Mouse (Mus musculus): Measurements from ENCODE around the gene Spock1. TPM values are rescaled to one million over a fixed set of nuclear protein-coding genes. Genes with fewer than 3 reads are reported as not detected.
A peak's percentile ranks its signal among the peaks of the same experiment; 100 is the strongest.

Gene Spock1
- polyA plus RNA-seq (2012; fragmentation: generic; extraction: Trizol) = 0.50 TPM
- long read RNA-seq, experiment 1 = 0 reads
- long read RNA-seq, experiment 2 = 0 reads

DNA sequence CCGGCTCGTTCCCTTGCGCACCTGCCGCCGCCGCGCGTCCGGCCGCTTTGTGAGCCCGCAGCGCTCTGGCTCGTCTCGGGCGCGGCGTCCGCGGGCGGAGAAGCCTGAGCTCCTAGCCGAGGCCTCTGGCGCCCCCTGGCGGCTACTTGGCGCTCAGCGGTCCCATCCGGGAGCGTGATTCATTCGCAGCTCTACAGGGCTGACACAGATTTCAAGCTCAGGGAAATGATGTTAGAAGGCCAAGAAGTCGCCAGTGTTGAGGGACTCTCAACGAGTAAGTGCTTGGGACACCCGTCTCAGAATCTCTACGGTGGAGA, at the start of gene Spock1:
Spock1 (minus strand) TSS at position 67 of the 317 bp plus-strand sequence.
- H3K36me3 ChIP-seq (ENCODE audit: control insufficient read depth, insufficient read depth) = no peaks in the 10 kb centered on the region
- H3K79me3 ChIP-seq (ENCODE audit: low read depth) = no peaks in the 10 kb centered on the region
- peaks cover 4% of the 10 kb centered on the region for H3K27me3 ChIP-seq (ENCODE audit: control insufficient read depth, insufficient read depth, insufficient read length)
- no peak within 1 kb of the TSS for H3K4me3 ChIP-seq (ENCODE audit: insufficient read depth, poor library complexity, severe bottlenecking)
- TF ChIP-seq CEBPB (IDR thresholded peaks at IDR 0.05; ENCODE audit: low read depth) (no peak), USF1 (IDR thresholded peaks at IDR 0.05; ENCODE audit: low read depth) (no peak), MAX (IDR thresholded peaks at IDR 0.05) (no peak), CTCF (IDR thresholded peaks at IDR 0.05; ENCODE audit: control insufficient read depth, insufficient read depth, insufficient read length) (peak; percentile 61), FOSL1 (IDR thresholded peaks at IDR 0.05; ENCODE audit: insufficient read depth, low read length, poor library complexity, severe bottlenecking) (no peak)
- no peak within 1 kb of the TSS for H3ac ChIP-seq (ENCODE audit: control insufficient read depth, insufficient read length, low read depth)
- no peaks in the 10 kb centered on the region for H3K79me2 ChIP-seq (ENCODE audit: control insufficient read depth, insufficient read depth)

GRCm38 (mm10) chr13:57950091-57950490, 42.0 kb upstream of the Spock1 start:
- TF ChIP-seq CTCF (IDR thresholded peaks at IDR 0.05; ENCODE audit: control insufficient read depth, insufficient read depth, insufficient read length) (no peak), USF1 (IDR thresholded peaks at IDR 0.05; ENCODE audit: low read depth) (no peak), CEBPB (IDR thresholded peaks at IDR 0.05; ENCODE audit: low read depth) (no peak), FOSL1 (IDR thresholded peaks at IDR 0.05; ENCODE audit: insufficient read depth, low read length, poor library complexity, severe bottlenecking) (no peak), MAX (IDR thresholded peaks at IDR 0.05) (no peak), MYOD1 (IDR thresholded peaks at IDR 0.05; ENCODE audit: control insufficient read depth, insufficient read length, low read depth) (no peak), MYOG (IDR thresholded peaks at IDR 0.05; ENCODE audit: control insufficient read depth, extremely low read depth, insufficient read length) (no peak)
- Histone ChIP-seq H3K79me2 (ENCODE audit: control insufficient read depth, insufficient read depth) (no peaks in the 10 kb centered on the region), H3K36me3 (ENCODE audit: control insufficient read depth, insufficient read depth) (no peaks in the 10 kb centered on the region), H3K4me3 (ENCODE audit: insufficient read depth, poor library complexity, severe bottlenecking) (no peak overlapping the region), H3K79me3 (ENCODE audit: low read depth) (no peaks in the 10 kb centered on the region), H3ac (ENCODE audit: control insufficient read depth, insufficient read length, low read depth) (no peak overlapping the region), H3K27me3 (ENCODE audit: control insufficient read depth, insufficient read depth, insufficient read length) (no peaks in the 10 kb centered on the region)

DNA sequence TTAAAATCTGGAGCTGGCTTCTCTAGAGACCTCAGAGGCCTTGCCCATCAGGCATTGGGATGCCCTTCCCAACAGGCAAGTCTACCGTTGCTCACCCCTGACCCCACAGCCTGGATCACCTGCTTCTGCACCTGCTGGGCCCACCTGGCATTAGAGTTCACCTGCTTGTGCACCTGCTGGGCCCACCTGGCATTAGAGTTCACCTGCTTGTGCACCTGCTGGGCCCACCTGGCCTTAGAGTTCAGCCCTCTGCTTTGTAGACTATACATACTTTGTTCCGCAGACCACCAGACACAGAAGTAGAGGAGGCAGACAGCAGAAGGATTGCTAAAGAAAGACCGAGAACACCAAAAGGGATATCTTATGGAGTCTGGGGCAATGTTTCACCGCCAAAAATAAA, 41.4 kb upstream of the Spock1 start:
- TF ChIP-seq MYOG (IDR thresholded peaks at IDR 0.05; ENCODE audit: control insufficient read depth, extremely low read depth, insufficient read length) = no peak
- no peak for TF ChIP-seq MAX (IDR thresholded peaks at IDR 0.05)
- no peak for TF ChIP-seq FOSL1 (IDR thresholded peaks at IDR 0.05; ENCODE audit: insufficient read depth, low read length, poor library complexity, severe bottlenecking)
- TF ChIP-seq CEBPB (IDR thresholded peaks at IDR 0.05; ENCODE audit: low read depth) = no peak
- TF ChIP-seq USF1 (IDR thresholded peaks at IDR 0.05; ENCODE audit: low read depth) = no peak
- TF ChIP-seq CTCF (IDR thresholded peaks at IDR 0.05; ENCODE audit: control insufficient read depth, insufficient read depth, insufficient read length) = no peak
- TF ChIP-seq MYOD1 (IDR thresholded peaks at IDR 0.05; ENCODE audit: control insufficient read depth, insufficient read length, low read depth) = no peak
- Histone ChIP-seq H3K4me3 (ENCODE audit: insufficient read depth, poor library complexity, severe bottlenecking) (no peak overlapping the region), H3K79me2 (ENCODE audit: control insufficient read depth, insufficient read depth) (no peaks in the 10 kb centered on the region), H3K79me3 (ENCODE audit: low read depth) (no peaks in the 10 kb centered on the region), H3K36me3 (ENCODE audit: control insufficient read depth, insufficient read depth) (no peaks in the 10 kb centered on the region), H3K27me3 (ENCODE audit: control insufficient read depth, insufficient read depth, insufficient read length) (no peaks in the 10 kb centered on the region), H3ac (ENCODE audit: control insufficient read depth, insufficient read length, low read depth) (no peak overlapping the region)

DNA sequence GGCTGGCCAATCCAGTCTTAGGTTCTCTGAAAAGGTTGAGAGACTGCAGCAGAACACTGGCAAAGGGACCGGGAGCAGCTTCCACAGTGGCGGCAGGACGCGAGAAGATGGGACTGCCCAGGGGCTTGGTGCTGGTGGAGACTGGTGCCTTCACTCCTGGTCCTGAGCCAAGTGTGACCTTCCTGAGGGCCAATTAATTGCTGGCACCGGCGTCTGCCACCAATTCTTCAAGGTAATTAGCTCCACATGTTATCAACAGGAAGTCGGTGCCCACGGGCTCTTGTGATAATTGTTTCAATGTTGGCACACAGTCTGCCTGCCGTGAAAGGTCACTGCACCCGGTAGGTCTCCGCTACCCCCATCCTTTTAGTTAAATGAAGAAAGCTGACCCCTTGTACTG, 37.1 kb upstream of the Spock1 start:
- Histone ChIP-seq H3K36me3 (ENCODE audit: control insufficient read depth, insufficient read depth) (no peaks in the 10 kb centered on the region), H3ac (ENCODE audit: control insufficient read depth, insufficient read length, low read depth) (no peak overlapping the region), H3K27me3 (ENCODE audit: control insufficient read depth, insufficient read depth, insufficient read length) (no peaks in the 10 kb centered on the region), H3K79me2 (ENCODE audit: control insufficient read depth, insufficient read depth) (no peaks in the 10 kb centered on the region), H3K4me3 (ENCODE audit: insufficient read depth, poor library complexity, severe bottlenecking) (no peak overlapping the region), H3K79me3 (ENCODE audit: low read depth) (no peaks in the 10 kb centered on the region)
- TF ChIP-seq MYOD1 (IDR thresholded peaks at IDR 0.05; ENCODE audit: control insufficient read depth, insufficient read length, low read depth) = no peak
- TF ChIP-seq CTCF (IDR thresholded peaks at IDR 0.05; ENCODE audit: control insufficient read depth, insufficient read depth, insufficient read length) = no peak
- no peak for TF ChIP-seq USF1 (IDR thresholded peaks at IDR 0.05; ENCODE audit: low read depth)
- no peak for TF ChIP-seq MYOG (IDR thresholded peaks at IDR 0.05; ENCODE audit: control insufficient read depth, extremely low read depth, insufficient read length)
- no peak for TF ChIP-seq CEBPB (IDR thresholded peaks at IDR 0.05; ENCODE audit: low read depth)
- no peak for TF ChIP-seq MAX (IDR thresholded peaks at IDR 0.05)
- no peak for TF ChIP-seq FOSL1 (IDR thresholded peaks at IDR 0.05; ENCODE audit: insufficient read depth, low read length, poor library complexity, severe bottlenecking)

DNA sequence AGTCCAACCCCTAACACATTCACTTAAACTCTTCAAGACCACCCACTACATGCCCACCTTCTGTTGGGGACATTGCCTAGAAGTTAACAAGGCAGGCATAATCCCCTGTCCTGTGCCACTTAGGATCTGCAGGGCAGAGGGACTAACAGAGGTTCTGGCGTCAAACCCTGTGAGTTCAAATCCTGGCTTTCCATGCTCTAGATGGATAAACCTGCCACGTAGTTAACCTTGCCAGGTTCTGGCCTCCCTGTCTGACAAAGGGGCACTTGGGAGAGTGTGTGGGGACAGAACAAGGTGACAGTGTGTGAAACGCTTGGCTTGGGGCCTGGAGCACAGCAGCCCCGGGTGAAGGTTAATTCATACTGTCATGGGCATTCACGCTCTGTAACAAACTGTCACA, 36.3 kb upstream of the Spock1 start:
- Histone ChIP-seq H3ac (ENCODE audit: control insufficient read depth, insufficient read length, low read depth) (no peak overlapping the region), H3K36me3 (ENCODE audit: control insufficient read depth, insufficient read depth) (no peaks in the 10 kb centered on the region), H3K79me3 (ENCODE audit: low read depth) (no peaks in the 10 kb centered on the region), H3K27me3 (ENCODE audit: control insufficient read depth, insufficient read depth, insufficient read length) (no peaks in the 10 kb centered on the region), H3K4me3 (ENCODE audit: insufficient read depth, poor library complexity, severe bottlenecking) (no peak overlapping the region), H3K79me2 (ENCODE audit: control insufficient read depth, insufficient read depth) (no peaks in the 10 kb centered on the region)
- TF ChIP-seq CEBPB (IDR thresholded peaks at IDR 0.05; ENCODE audit: low read depth) = no peak
- no peak for TF ChIP-seq MYOG (IDR thresholded peaks at IDR 0.05; ENCODE audit: control insufficient read depth, extremely low read depth, insufficient read length)
- TF ChIP-seq USF1 (IDR thresholded peaks at IDR 0.05; ENCODE audit: low read depth) = no peak
- no peak for TF ChIP-seq MYOD1 (IDR thresholded peaks at IDR 0.05; ENCODE audit: control insufficient read depth, insufficient read length, low read depth)

DNA sequence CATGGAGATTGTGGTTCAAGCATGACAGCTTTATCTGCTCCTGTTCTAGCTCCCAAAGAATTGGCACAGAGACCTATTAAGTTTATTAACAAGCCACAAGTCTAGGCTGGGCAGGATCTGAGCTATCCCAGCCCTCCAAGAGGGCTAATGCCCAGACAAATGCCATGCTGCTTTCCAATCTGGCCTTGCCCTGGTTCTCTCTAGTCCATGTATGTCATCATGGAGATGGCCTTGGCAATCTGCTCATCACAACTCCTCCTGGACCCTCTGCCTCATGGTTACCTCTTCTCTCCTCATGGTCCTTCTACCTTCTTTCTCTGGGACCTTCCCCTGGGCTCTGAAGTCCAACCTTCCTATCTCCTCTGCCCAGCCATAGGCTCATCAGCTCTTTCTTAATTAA, 35.8 kb upstream of the Spock1 start:
- Histone ChIP-seq H3K36me3 (ENCODE audit: control insufficient read depth, insufficient read depth) (no peaks in the 10 kb centered on the region), H3K27me3 (ENCODE audit: control insufficient read depth, insufficient read depth, insufficient read length) (no peaks in the 10 kb centered on the region), H3K79me3 (ENCODE audit: low read depth) (no peaks in the 10 kb centered on the region), H3K79me2 (ENCODE audit: control insufficient read depth, insufficient read depth) (no peaks in the 10 kb centered on the region), H3ac (ENCODE audit: control insufficient read depth, insufficient read length, low read depth) (no peak overlapping the region), H3K4me3 (ENCODE audit: insufficient read depth, poor library complexity, severe bottlenecking) (no peak overlapping the region)
- TF ChIP-seq MYOG (IDR thresholded peaks at IDR 0.05; ENCODE audit: control insufficient read depth, extremely low read depth, insufficient read length) (no peak), USF1 (IDR thresholded peaks at IDR 0.05; ENCODE audit: low read depth) (no peak), FOSL1 (IDR thresholded peaks at IDR 0.05; ENCODE audit: insufficient read depth, low read length, poor library complexity, severe bottlenecking) (no peak), MAX (IDR thresholded peaks at IDR 0.05) (no peak), MYOD1 (IDR thresholded peaks at IDR 0.05; ENCODE audit: control insufficient read depth, insufficient read length, low read depth) (no peak), CEBPB (IDR thresholded peaks at IDR 0.05; ENCODE audit: low read depth) (no peak), CTCF (IDR thresholded peaks at IDR 0.05; ENCODE audit: control insufficient read depth, insufficient read depth, insufficient read length) (no peak)
